13 mouse cellular contexts compared by ENCODE assay signal in the genomic region with DNA sequence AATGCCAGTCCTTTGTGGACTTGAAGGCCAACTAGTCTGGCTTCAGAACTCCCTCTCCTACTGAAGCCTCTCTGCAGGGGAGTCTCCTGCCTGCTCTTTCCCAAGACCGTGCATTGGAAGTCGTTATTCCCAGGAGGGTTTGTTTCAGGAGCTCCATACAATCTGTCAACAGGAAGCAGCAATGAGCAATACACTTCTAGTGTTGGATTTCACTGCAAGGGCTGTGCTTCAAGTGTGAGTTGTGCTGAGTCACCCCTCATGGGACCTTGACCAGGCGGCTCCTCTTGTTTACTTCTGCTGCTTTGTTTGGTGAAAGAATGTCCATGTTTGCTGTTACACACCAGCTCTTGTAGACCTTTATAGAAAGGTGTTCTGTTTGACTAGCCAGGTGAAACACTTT. TPM values are rescaled to one million over a fixed set of nuclear protein-coding genes. Genes with fewer than 3 reads are reported as not detected.
DNase-seq lines count a peak whose midpoint lies in the region; ATAC-seq lines count a peak whose summit lies in the region.
"Had no signal": no experiment of that assay in that cellular context is flagged by ENCODE, and none has a peak within 500 bp of the region (broad histone marks: within the 10 kb centered on the region; RNA-seq: fewer than 3 reads in every experiment).

No protein-coding gene starts in this region.

- no peaks in the 10 kb centered on the region for H3K4me1 ChIP-seq in embryonic facial prominence, embryonic 14.5 days (ENCODE audit: control insufficient read depth, insufficient read depth, low read length)
- H3K4me1 ChIP-seq in embryonic facial prominence, embryonic 10.5 days: 0 out of 2 replicates have a peak, but pooled peaks cover 4% of the 10 kb centered on the region
- H3K4me1 ChIP-seq: forebrain, embryonic 15.5 days; hindbrain, embryonic 12.5 days; lung, embryonic 15.5 days had no signal

- ATAC-seq in embryonic facial prominence, embryonic 14.5 days (ENCODE audit: low read depth): no peak
- ATAC-seq in megakaryocyte progenitor cell, adult 5-6 weeks (replicated peaks; ENCODE audit: poor library complexity): peak; percentile 51
- ATAC-seq in activated CD4-positive, CD25-positive, alpha-beta regulatory T cell, adult 4 months: no peak
- ATAC-seq: forebrain, embryonic 15.5 days had no signal

- 32% methylated on average over 3 of the region's 3 CpGs for WGBS in embryonic facial prominence, embryonic 14.5 days
- WGBS in embryonic facial prominence, embryonic 10.5 days: 31% methylated on average over 3 of the region's 3 CpGs

- DNase-seq in embryonic facial prominence, embryonic 14.5 days (ENCODE audit: low spot score): peak; percentile 16
- no peak for DNase-seq in embryonic facial prominence, embryonic 10.5 days (ENCODE audit: low spot score)
- peak; percentile 15 for DNase-seq in adrenal gland, postnatal 25 days
- DNase-seq in liver: peak; percentile 79
- DNase-seq in layer of hippocampus, adult 11-12 months (ENCODE audit: low spot score): no peak
- DNase-seq in layer of hippocampus, adult 8-10 months (ENCODE audit: low spot score in 2 of 2): no peak
- DNase-seq: cerebellum, adult 2 months had no signal

- H3K36me3 ChIP-seq in embryonic facial prominence, embryonic 14.5 days (ENCODE audit: control insufficient read depth, insufficient read depth, low read length): no peaks in the 10 kb centered on the region
- no peaks in the 10 kb centered on the region for H3K36me3 ChIP-seq in embryonic facial prominence, embryonic 10.5 days (replicated peaks)
- H3K36me3 ChIP-seq: forebrain, embryonic 15.5 days; hindbrain, embryonic 12.5 days; lung, embryonic 15.5 days had no signal

- H3K9me3 ChIP-seq in embryonic facial prominence, embryonic 14.5 days (ENCODE audit: control insufficient read depth, low read length): no peaks in the 10 kb centered on the region
- H3K9me3 ChIP-seq in embryonic facial prominence, embryonic 10.5 days: no peaks in the 10 kb centered on the region
- H3K9me3 ChIP-seq: forebrain, embryonic 15.5 days; hindbrain, embryonic 12.5 days; lung, embryonic 15.5 days had no signal

- no peaks in the 10 kb centered on the region for H3K27me3 ChIP-seq in embryonic facial prominence, embryonic 14.5 days (replicated peaks; ENCODE audit: control insufficient read depth, insufficient read depth, low read length)
- H3K27me3 ChIP-seq in embryonic facial prominence, embryonic 10.5 days (replicated peaks; ENCODE audit: low read depth, poor library complexity, severe bottlenecking): no peaks in the 10 kb centered on the region
- H3K27me3 ChIP-seq: CH12.LX; forebrain, embryonic 15.5 days; hindbrain, embryonic 12.5 days; lung, embryonic 15.5 days had no signal

- no peak overlapping the region for H3K4me3 ChIP-seq in embryonic facial prominence, embryonic 14.5 days (ENCODE audit: low read depth, low read length)
- no peak overlapping the region for H3K4me3 ChIP-seq in embryonic facial prominence, embryonic 10.5 days
- H3K4me3 ChIP-seq: forebrain, embryonic 15.5 days; hindbrain, embryonic 12.5 days; lung, embryonic 15.5 days had no signal

- H3K9ac ChIP-seq in embryonic facial prominence, embryonic 14.5 days (ENCODE audit: low read depth, low read length): no peak overlapping the region
- H3K9ac ChIP-seq: forebrain, embryonic 15.5 days; hindbrain, embryonic 12.5 days; lung, embryonic 15.5 days had no signal

- H3K27ac ChIP-seq in embryonic facial prominence, embryonic 14.5 days (replicated peaks; ENCODE audit: low read depth, low read length): no peak overlapping the region
- no peak overlapping the region for H3K27ac ChIP-seq in embryonic facial prominence, embryonic 10.5 days (replicated peaks)
- H3K27ac ChIP-seq: forebrain, embryonic 15.5 days; hindbrain, embryonic 12.5 days; lung, embryonic 15.5 days had no signal

- H3K4me2 ChIP-seq in embryonic facial prominence, embryonic 14.5 days (ENCODE audit: low read depth, low read length): no peak overlapping the region
- H3K4me2 ChIP-seq: forebrain, embryonic 15.5 days; hindbrain, embryonic 12.5 days; lung, embryonic 15.5 days had no signal

RNA-seq across cellular contexts. Expression of gene Gtpbp4, which starts 18.5 kb away (rescaled TPM):
- 75.6 and 78.2 TPM in 2 replicates for polyA plus RNA-seq in embryonic facial prominence, embryonic 14.5 days (2014; fragmentation: Nextera tagmentation; extraction: Ambion mirVana)
- 118 and 120 TPM in 2 replicates for polyA plus RNA-seq in embryonic facial prominence, embryonic 10.5 days (2016; fragmentation: Nextera tagmentation; extraction: Ambion mirVana)
- 56.0 and 65.4 TPM in 2 replicates for total RNA-seq in adrenal gland, postnatal 25 days (2021)
- 120 and 127 TPM in 2 replicates for total RNA-seq in megakaryocyte progenitor cell, adult 5-6 weeks (2015)
- total RNA-seq in megakaryocyte progenitor cell, adult 5-6 weeks (2017): 135 and 165 TPM in 2 replicates
- 10 to 100 TPM; 71.5 to 73.1 TPM for polyA plus RNA-seq in activated CD4-positive, CD25-positive, alpha-beta regulatory T cell, adult 4 months (2017; shearing (Covaris generic))
- total RNA-seq in layer of hippocampus, adult 8-10 months (2022): 10 to 100 TPM; 40.5 to 46.4 (median 43.4) TPM

Comparison
In these comparisons a context has a peak if more than half of its experiments do, and no peak if none do; other contexts are left out.
1. DNase-seq: peak in embryonic facial prominence, embryonic 14.5 days (single experiment), adrenal gland, postnatal 25 days (single experiment) and liver (single experiment); none in embryonic facial prominence, embryonic 10.5 days (single experiment), layer of hippocampus, adult 11-12 months (single experiment) and layer of hippocampus, adult 8-10 months (0 of 2).